Mouse (Mus musculus) adrenal gland, postnatal 25 days (tissue): ENCODE data around the gene Sgtb. TPM values are rescaled to one million over a fixed set of nuclear protein-coding genes. Genes with fewer than 3 reads are reported as not detected.
A peak's percentile ranks its signal among the peaks of the same experiment; 100 is the strongest.

Source experiments
- DNase-seq: peaks from one replicate; pipeline ENCODE4 v3.0.0; 2021; ENCODE audit warnings: mixed read lengths
- long read RNA-seq: library from polyadenylated mRNA; stranded (forward); transcript quantifications from one replicate; pipeline ENCODE4 v2.0.0, GENCODE M21; 2021
- total RNA-seq: library from RNA; stranded (reverse); gene quantifications from 2 replicates; pipeline ENCODE4 v1.2.3, GENCODE M21; 2021

The Sgtb gene
- 5.1 and 5.2 TPM in 2 replicates for total RNA-seq
- long read RNA-seq, partial matches to known transcripts = 0 of 2 reads
- long read RNA-seq, other reads (novel, unspliced or antisense) = 0 of 2 reads

DNA sequence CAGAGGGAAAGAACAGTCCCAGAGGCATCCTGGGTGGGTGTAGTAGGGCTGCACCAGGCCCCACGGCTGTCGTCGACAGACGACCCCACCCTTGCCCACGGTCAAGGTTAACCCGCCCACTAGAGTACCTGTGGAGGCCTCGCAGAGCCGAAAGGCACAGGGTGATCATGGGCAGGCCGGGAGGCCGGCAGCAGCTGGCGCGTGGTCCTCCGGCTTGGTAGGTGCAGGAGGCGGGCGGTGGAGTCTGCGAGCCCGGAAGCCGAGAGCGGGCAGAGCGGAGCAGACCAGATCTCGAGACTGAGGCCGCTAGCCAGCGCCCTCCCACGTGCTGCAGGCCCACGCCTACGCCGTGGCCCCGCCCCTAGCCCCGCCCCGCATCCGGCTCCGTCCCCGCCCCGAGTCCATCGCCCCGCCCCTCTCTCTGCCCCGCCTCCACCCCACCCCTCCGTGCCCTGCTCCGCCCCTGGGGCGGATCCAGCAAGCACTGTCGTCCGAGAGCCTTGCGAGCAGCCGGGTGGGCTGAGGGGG is at the start of gene Sgtb, which contains the start of gene Nln:
Gene Sgtb, plus strand, starts transcription at position 454 of the 528 bp plus-strand sequence.
Gene Nln, minus strand, starts transcription at position 327 of the 528 bp plus-strand sequence.
- peak; percentile 90 for DNase-seq

DNA sequence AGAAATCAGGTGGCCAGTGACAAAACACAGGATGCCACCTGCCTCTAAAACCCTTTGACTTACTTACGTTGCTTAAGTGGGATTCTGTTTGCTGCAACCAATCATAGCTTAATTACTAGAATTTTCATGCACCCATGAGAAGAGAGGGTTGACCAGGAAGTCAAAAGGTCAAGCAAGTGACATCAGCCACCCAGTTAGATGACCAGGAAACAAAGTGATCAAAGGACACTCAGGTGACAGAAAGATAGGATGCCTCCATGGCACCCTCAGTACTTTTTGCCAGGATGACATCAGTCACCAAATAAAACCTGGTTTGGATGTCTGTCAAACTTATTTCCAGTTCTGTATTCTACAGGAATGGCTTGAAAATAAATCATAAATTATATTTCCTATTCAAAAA is 49.3 kb upstream of the Sgtb start:
- no peak for DNase-seq

DNA sequence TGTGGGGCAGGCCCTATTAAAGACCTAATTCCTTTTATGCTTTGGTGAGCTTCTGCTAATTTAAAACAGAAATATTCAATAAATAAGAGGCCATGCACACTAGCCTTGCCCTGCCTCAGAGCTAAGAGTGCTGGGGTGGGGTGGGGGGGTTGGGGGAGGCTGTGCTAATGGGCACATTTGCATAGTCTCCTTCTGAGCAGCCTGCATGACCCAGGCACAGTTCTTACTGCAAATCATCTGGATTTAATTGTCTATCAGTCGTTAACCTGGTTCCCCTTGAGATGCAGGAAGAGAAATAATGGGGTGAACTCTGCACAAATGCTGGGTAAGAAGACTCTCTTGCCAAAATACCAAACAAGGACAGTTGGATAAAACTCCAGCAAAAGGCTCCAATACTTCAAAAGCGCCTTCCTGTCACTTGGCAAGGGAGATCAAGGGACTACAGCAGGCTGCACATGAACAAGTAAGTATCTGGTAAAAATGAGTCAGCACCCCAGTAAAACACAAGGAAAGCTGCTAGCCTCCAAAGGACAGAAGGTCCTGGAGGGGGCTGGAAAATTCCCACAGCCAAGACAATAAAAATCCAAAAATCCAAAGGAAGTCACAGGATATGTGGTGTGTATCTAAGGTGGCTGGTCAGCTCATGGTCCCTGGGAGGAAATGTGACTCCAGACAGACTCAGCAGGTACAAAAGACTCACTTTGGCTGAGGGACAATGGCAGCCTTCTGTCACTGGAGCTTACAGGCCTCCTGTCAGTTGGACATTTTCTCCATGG is 47.4 kb upstream of the Sgtb start:
- no peak for DNase-seq

GRCm38 (mm10) chr13:104063061-104063460 is 46.5 kb upstream of the Sgtb start:
- DNase-seq = no peak

GRCm38 (mm10) chr13:104065649-104066347 is 43.7 kb upstream of the Sgtb start:
- no peak for DNase-seq

DNA sequence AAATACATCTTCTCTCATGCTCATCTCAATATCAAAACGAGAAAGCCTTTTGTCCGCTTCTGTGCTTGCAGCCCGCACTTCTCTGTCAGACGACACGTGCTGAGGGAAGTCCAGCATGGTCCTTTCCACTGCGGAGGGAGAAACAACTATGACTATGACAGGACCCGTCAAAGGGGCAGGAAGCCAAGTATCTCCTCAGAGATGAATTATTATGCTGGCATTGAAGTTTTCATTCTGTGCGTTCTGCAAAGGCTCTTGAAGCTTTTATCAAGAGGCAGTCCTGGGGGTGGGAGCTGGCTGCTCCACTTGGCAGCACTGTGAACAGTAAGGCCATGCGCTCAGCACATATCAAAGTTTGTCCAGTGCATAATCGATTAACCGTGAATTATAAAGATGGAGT is 40.3 kb upstream of the Sgtb start:
- peak; percentile 35 for DNase-seq

- no peak for DNase-seq
These were observed 38.8 kb upstream of the Sgtb start for GRCm38 (mm10) chr13:104070703-104071102.

GRCm38 (mm10) chr13:104072351-104072750 is 37.2 kb upstream of the Sgtb start:
- no peak for DNase-seq

DNA sequence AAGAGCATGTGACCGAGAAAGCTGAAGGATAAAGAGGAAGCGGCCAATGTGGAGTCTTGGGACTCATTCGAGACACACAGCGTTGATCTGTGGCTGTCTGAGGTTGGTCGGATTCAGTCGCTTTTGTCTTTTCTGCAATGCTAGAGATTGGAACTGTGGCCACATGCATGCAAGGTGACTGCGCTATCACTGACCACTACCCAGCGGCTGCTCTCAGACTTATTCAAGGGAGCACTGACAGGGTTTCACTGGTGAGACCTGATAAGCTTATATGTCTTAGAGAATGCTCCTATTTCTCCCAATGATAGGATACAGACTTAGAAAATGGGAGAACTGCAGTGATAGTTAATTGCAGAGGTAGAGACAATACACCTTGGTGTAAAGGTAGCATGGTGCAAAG is 35.3 kb upstream of the Sgtb start:
- DNase-seq = no peak

DNA sequence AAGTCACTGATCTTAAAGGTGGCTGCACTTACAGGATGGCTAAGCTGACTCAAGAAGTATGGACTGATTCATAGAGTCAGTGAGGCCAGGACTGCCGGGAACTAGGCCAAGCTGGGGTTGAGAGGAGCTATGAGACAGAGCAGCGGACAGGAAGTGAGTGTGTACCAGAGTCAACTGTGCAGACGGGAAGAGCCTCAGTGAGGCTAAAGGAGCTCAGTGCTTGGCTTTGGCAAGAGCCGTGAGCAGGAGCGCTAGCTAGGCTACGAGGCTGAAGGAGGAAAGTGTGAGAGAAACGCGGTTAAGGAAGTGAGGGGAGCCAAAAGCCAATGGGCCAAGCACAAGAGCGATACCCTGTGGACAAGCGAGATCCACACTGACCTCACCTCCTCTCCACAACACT is 34.8 kb upstream of the Sgtb start:
- DNase-seq = peak; percentile 60

DNA sequence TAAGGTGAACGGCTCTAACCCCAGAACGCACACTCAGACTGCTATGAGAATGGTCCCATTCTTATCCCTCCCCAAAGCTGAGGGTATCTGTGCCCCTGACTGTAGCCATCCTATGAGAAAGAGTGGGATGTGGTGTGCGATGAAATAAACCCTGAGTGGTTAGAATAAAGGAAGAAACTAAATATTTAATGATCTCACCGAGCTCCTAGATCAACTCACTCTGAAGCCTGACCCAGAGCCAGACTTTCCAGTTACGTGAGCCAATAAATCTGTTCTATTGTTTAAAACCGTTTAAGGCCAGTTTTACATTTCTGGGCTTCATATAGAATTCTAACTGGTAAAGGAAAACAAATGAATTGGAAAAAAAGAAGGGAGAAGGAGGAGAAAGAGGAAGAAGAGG is 32.5 kb upstream of the Sgtb start:
- no peak for DNase-seq

- no peak for DNase-seq
These were observed 27.0 kb upstream of the Sgtb start for GRCm38 (mm10) chr13:104082504-104082903.

- no peak for DNase-seq
These were observed 24.9 kb upstream of the Sgtb start for GRCm38 (mm10) chr13:104084600-104084999.

DNA sequence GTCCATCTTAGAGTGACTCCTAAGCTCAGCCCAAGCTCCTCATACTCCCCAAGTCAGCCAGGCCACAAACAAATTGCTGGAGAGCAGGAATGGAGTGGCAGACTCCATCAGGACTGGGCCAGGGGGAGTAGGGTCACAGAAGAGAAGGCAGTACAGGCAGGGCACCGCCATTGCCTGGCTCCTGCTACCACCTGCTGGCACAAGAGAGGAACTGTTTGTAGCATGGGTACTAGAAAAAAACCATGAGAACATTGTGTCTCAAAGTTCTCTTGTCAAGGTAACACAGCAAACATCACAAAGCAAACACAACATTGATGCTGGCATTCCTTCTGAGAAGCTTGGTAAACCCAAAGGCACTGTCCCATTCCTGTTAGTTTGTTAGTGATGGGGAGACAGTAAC is 20.2 kb upstream of the Sgtb start:
- DNase-seq = peak; percentile 45

DNA sequence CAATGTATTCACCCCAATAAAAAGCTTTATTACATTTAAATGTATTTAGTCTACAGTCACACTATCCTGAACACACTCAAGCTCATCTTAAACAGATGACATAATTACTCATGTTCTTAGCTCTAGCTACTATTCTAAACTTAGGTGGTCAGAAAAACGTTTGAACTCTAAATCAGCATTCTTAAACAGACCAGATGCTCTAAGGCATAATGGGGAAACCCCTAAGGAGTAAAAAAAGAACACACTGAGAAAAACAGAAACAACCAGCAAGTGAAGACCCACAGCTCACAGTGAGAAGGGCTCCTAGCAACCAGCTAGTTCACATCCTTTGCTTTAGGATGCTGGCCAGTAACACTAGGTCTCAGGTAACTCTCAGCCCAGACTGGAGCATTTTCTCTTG is 17.8 kb upstream of the Sgtb start:
- DNase-seq = no peak

GRCm38 (mm10) chr13:104094531-104095385 is 14.8 kb upstream of the Sgtb start:
- peak; percentile 44 for DNase-seq

- no peak for DNase-seq
These were observed 13.6 kb upstream of the Sgtb start for GRCm38 (mm10) chr13:104095955-104096354.

DNA sequence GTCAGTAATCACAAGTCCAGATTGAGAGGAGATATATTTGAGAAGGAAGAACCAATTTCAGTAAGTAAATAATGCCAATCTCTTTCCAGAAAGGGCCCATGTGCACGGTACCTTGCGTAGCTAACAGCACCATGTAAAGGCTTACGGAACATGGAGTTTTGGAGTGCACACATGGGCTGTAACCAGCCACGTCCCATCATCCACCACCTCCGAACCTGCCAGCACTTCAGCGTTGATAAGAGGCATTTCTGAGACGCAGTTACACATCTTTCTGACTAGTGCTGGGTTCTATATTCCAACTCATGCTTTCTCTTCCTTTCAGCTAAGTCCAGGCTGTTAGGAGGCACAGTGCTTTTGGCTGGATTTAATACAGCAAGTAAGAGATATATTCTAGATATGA is 12.4 kb upstream of the Sgtb start:
- no peak for DNase-seq

GRCm38 (mm10) chr13:104100416-104100815 is 9.1 kb upstream of the Sgtb start:
- DNase-seq = no peak

- DNase-seq = no peak
These were observed 7.8 kb upstream of the Sgtb start for GRCm38 (mm10) chr13:104101606-104102235.

- peak; percentile 4 for DNase-seq
These were observed 772 bp upstream of the Sgtb start for GRCm38 (mm10) chr13:104108651-104109287.
